Mouse (Mus musculus) midbrain, embryonic 14.5 days (tissue): ENCODE data around the gene Krt222. TPM values are rescaled to one million over a fixed set of nuclear protein-coding genes. Genes with fewer than 3 reads are reported as not detected.

Source experiments
- ATAC-seq: fragments of 200-750 bp; cut with Nextera tagmentation; 2 replicates; pipeline ENCODE4 v1.8.0; 2017; ENCODE audit warnings: moderate number of reproducible peaks, moderate library complexity; ENCODE audit not compliant: low FRiP score, low TSS enrichment
- DNase-seq: peaks from one replicate; pipeline ENCODE4 v3.0.0-alpha.2; 2015
- H3K27ac ChIP-seq: fragments of 300-500 bp; sonication (generic); replicated peaks from 2 replicates; pipeline ENCODE4 v1.5.1; 2014; ENCODE audit warnings: mild to moderate bottlenecking, low read depth, low read length, moderate library complexity
- H3K27me3 ChIP-seq: fragments of 300-500 bp; sonication (generic); 2 replicates; pipeline ENCODE4 v1.6.1; 2014; ENCODE audit warnings: low read length, control low read depth, mixed read lengths; ENCODE audit not compliant: control insufficient read depth, insufficient read depth
- H3K36me3 ChIP-seq: fragments of 300-500 bp; sonication (generic); 2 replicates; pipeline ENCODE4 v1.6.1; 2014; ENCODE audit warnings: low read length, control low read depth; ENCODE audit not compliant: control insufficient read depth, insufficient read depth
- H3K4me1 ChIP-seq: fragments of 300-500 bp; sonication (generic); 2 replicates; pipeline ENCODE4 v1.6.1; 2014; ENCODE audit warnings: mild to moderate bottlenecking, antibody characterized with exemption, low read length, control low read depth; ENCODE audit not compliant: control insufficient read depth, insufficient read depth
- H3K4me2 ChIP-seq: fragments of 300-500 bp; sonication (generic); 2 replicates; pipeline ENCODE4 v1.6.1; 2014; ENCODE audit warnings: mild to moderate bottlenecking, low read length, moderate library complexity
- H3K4me3 ChIP-seq: fragments of 300-500 bp; sonication (generic); replicated peaks from 2 replicates; pipeline ENCODE4 v1.5.1; 2014; ENCODE audit warnings: low read depth, low read length
- H3K9ac ChIP-seq: fragments of 300-500 bp; sonication (generic); replicated peaks from 2 replicates; pipeline ENCODE4 v1.6.1; 2014; ENCODE audit warnings: mild to moderate bottlenecking, low read length, moderate library complexity
- H3K9me3 ChIP-seq: fragments of 300-500 bp; sonication (generic); 2 replicates; pipeline ENCODE4 v1.6.1; 2016; ENCODE audit warnings: low read length, control low read depth, mixed read lengths; ENCODE audit not compliant: control insufficient read depth
- WGBS: fragments of 180-500 bp; shearing (Covaris S2); extraction: QIAGEN DNeasy Blood & Tissue Kit; methylation state at CpG from one replicate; pipeline ENCODE4 v1.1.7; 2014; 5-methylcytosine and 5-hydroxymethylcytosine counted together
- polyA plus RNA-seq: library from polyadenylated mRNA; unstranded; fragments of >200 nt; fragmentation: Nextera tagmentation; extraction: Ambion mirVana; gene quantifications from 2 replicates; pipeline ENCODE4 v1.2.1, GENCODE M21; 2014

Krt222 gene
- 4.1 and 6.9 TPM in 2 replicates for polyA plus RNA-seq

DNA sequence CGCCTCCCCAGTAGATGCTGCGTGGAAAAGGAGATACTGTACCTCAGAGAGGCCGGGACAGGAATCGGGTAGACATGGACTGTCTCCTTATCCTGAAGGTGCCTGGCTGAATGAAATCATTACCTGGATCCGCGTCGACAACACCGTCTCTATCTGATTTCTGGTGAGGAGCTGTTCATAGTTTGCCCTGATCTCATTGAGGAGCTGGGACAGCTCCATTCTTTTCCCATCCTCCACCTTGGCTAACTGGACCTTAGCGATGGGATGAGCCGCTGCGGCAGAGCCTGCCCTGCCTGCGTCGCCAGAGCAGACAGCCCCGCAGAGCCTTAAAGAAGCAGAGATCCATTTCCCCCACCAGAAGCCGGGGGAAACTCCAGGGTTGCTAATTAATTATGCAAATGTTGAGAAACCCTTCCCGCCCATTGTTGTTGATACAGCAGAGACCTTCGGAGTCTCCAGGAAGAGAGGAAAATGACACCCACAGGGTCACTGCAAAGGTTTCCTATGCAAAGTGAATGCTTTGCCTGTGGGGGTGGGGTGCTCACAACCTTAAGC, at the start of gene Krt222:
Krt222 (minus strand) TSS at position 266 of the 555 bp plus-strand sequence.
- ATAC-seq (no peak), DNase-seq (peak; percentile 65)
- H3K4me1 ChIP-seq, result no peaks in the 10 kb centered on the region
- H3K27ac ChIP-seq, result peak within 1 kb of the TSS; percentile 79
- H3K4me2 ChIP-seq, result peak within 1 kb of the TSS; percentile 52
- H3K4me3 ChIP-seq, result peak within 1 kb of the TSS; percentile 30
- H3K27me3 ChIP-seq, result no peaks in the 10 kb centered on the region
- peak within 1 kb of the TSS; percentile 46 for H3K9ac ChIP-seq
- H3K9me3 ChIP-seq, result no peaks in the 10 kb centered on the region
- H3K36me3 ChIP-seq, result no peaks in the 10 kb centered on the region
- 8% methylated on average over 17 of the region's 17 CpGs for WGBS

DNA sequence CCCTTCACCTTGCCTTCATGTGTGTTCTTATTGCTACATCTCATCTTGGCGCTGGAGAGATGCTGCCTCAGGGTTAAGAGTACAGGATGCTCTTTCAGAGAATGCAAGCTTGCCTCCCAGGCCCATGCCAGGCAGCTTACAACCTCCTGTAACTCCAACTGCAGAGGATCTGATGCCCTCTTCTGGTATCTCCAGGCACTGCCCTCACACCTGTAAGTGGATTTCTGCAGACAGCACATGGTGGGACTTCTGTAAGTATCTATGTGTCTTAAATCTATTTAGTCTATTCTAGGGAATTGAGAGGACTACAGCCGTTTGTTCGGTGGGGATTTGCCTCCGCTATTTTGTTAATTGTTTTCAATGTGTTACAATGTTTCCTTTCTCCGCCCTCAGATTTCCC, 49.0 kb upstream of the Krt222 start:
- H3K4me1 ChIP-seq, result no peaks in the 10 kb centered on the region
- 66% methylated on average over 5 of the region's 5 CpGs for WGBS
- no peaks in the 10 kb centered on the region for H3K36me3 ChIP-seq
- H3K27me3 ChIP-seq, result no peaks in the 10 kb centered on the region
- H3K4me3 ChIP-seq, result no peak overlapping the region
- no peak overlapping the region for H3K4me2 ChIP-seq
- no peak overlapping the region for H3K27ac ChIP-seq
- ATAC-seq (no peak), DNase-seq (peak; percentile 68)
- no peaks in the 10 kb centered on the region for H3K9me3 ChIP-seq
- H3K9ac ChIP-seq, result no peak overlapping the region

- Histone ChIP-seq H3K4me1 (peaks cover 4% of the 10 kb centered on the region; the same call in 1 of the 2 replicates), H3K27ac (no peak within 1 kb of the TSS), H3K4me2 (no peak within 1 kb of the TSS), H3K36me3 (no peaks in the 10 kb centered on the region), H3K9ac (no peak within 1 kb of the TSS), H3K4me3 (no peak within 1 kb of the TSS), H3K27me3 (no peaks in the 10 kb centered on the region), H3K9me3 (no peaks in the 10 kb centered on the region)
- DNase-seq, result no peak
- ATAC-seq, result no peak
- 51% methylated on average over 11 of the region's 11 CpGs for WGBS
These were observed 41.0 kb upstream of the Krt222 start, which contains the start of gene Krt24 for GRCm38 (mm10) chr11:99284833-99285312. Gene Krt24, minus strand, starts transcription at chr11:99285262.

DNA sequence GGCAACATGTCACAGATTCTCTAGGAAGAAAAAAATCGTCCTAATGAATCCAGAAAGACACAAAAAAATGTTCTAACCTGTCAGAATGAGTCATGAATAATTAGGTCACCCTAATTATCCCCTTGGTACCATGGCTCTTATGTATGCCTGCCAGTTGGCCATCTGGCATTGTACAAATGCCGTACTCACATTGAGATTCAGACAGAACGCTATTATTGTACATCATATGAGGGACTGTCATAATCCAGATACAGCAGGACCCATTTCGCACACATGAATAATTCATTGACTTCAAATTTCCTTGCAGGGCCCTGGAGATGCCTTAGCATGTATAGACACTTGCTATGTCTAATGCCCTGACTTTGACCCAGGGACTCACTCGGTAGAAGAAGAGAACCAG, 40.1 kb upstream of the Krt222 start:
- no peaks in the 10 kb centered on the region for H3K9me3 ChIP-seq
- H3K4me1 ChIP-seq, result peaks cover 4% of the 10 kb centered on the region; the same call in 1 of the 2 replicates
- no peak overlapping the region for H3K27ac ChIP-seq
- no peaks in the 10 kb centered on the region for H3K36me3 ChIP-seq
- 60% methylated on average over 5 of the region's 5 CpGs for WGBS
- H3K9ac ChIP-seq, result no peak overlapping the region
- no peak overlapping the region for H3K4me2 ChIP-seq
- DNase-seq, result peak; percentile 14
- no peak overlapping the region for H3K4me3 ChIP-seq
- no peaks in the 10 kb centered on the region for H3K27me3 ChIP-seq
- no peak for ATAC-seq

DNA sequence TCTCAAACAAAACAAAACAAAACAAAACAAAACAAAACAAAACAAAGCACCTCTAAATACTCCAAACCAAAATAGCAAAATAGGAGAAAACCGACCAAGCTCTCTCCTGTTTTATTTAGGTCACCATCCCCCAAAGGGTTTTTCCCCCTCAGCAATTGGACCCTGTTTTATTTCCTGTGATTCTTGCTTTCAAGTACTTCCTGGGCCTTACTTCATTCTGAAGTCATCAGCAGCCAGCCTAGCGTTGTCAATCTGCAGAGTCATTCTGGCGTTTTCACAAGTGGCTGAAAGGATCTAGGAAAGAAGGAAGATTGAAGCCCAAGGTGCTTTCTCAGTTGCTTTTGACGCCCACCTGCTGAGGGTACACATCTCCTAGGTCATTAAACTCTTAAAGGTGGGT, 39.4 kb upstream of the Krt222 start:
- no peaks in the 10 kb centered on the region for H3K9me3 ChIP-seq
- no peaks in the 10 kb centered on the region for H3K36me3 ChIP-seq
- no peak overlapping the region for H3K9ac ChIP-seq
- H3K4me3 ChIP-seq, result no peak overlapping the region
- DNase-seq (no peak), ATAC-seq (no peak)
- WGBS, result 66% methylated on average over 4 of the region's 4 CpGs
- peaks cover 4% of the 10 kb centered on the region; the same call in 1 of the 2 replicates for H3K4me1 ChIP-seq
- no peaks in the 10 kb centered on the region for H3K27me3 ChIP-seq
- H3K27ac ChIP-seq, result no peak overlapping the region
- H3K4me2 ChIP-seq, result no peak overlapping the region

- H3K4me2 ChIP-seq, result no peak overlapping the region
- H3K9me3 ChIP-seq, result no peaks in the 10 kb centered on the region
- no peak overlapping the region for H3K9ac ChIP-seq
- ATAC-seq, result no peak
- H3K36me3 ChIP-seq, result no peaks in the 10 kb centered on the region
- no peak overlapping the region for H3K27ac ChIP-seq
- H3K4me3 ChIP-seq, result no peak overlapping the region
- DNase-seq, result no peak
- H3K27me3 ChIP-seq, result no peaks in the 10 kb centered on the region
- H3K4me1 ChIP-seq, result peaks cover 4% of the 10 kb centered on the region; the same call in 1 of the 2 replicates
- 72% methylated on average over 9 of the region's 9 CpGs for WGBS
These were observed 37.2 kb upstream of the Krt222 start for GRCm38 (mm10) chr11:99281116-99281515.

DNA sequence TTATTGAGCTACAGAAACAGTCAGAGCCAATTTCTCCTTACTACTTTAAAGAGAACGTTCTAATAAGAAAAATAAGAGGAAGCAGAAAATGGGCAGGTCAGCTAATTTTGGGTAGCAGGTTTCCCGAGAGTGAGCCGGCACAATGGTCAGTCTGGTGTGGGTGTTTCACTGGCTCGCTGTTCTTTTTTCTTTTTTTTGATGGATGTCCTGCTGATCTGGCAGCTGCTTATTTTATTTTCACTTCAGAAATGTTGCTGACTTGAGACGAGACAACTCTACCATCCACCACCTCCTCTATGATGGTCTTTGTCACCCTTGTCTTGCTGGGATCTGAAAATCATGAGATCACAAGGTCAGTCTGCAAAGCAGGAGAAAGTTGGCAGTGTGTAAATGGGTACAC, 36.1 kb upstream of the Krt222 start:
- H3K4me2 ChIP-seq, result no peak overlapping the region
- no peak overlapping the region for H3K4me3 ChIP-seq
- no peaks in the 10 kb centered on the region for H3K36me3 ChIP-seq
- H3K9ac ChIP-seq, result no peak overlapping the region
- H3K27me3 ChIP-seq, result no peaks in the 10 kb centered on the region
- no peaks in the 10 kb centered on the region for H3K9me3 ChIP-seq
- peaks cover 4% of the 10 kb centered on the region; the same call in 1 of the 2 replicates for H3K4me1 ChIP-seq
- no peak overlapping the region for H3K27ac ChIP-seq
- WGBS, result 76% methylated on average over 5 of the region's 5 CpGs
- ATAC-seq (no peak), DNase-seq (no peak)

GRCm38 (mm10) chr11:99276786-99277185, 32.9 kb upstream of the Krt222 start:
- ATAC-seq (no peak), DNase-seq (no peak)
- no peak overlapping the region for H3K9ac ChIP-seq
- H3K27me3 ChIP-seq, result no peaks in the 10 kb centered on the region
- H3K9me3 ChIP-seq, result no peaks in the 10 kb centered on the region
- H3K4me2 ChIP-seq, result no peak overlapping the region
- no peak overlapping the region for H3K4me3 ChIP-seq
- H3K4me1 ChIP-seq, result no peaks in the 10 kb centered on the region
- no peaks in the 10 kb centered on the region for H3K36me3 ChIP-seq
- no peak overlapping the region for H3K27ac ChIP-seq
- 74% methylated on average over 7 of the region's 7 CpGs for WGBS

- no peak overlapping the region for H3K4me2 ChIP-seq
- WGBS, result 78% methylated on average over 6 of the region's 6 CpGs
- no peak for DNase-seq
These were observed 31.7 kb upstream of the Krt222 start for GRCm38 (mm10) chr11:99275624-99276023.

More at GRCm38 (mm10) chr11:99275624-99276023, 31.7 kb upstream of the Krt222 start:
- no peak overlapping the region for H3K4me3 ChIP-seq
- H3K36me3 ChIP-seq, result no peaks in the 10 kb centered on the region
- H3K27me3 ChIP-seq, result no peaks in the 10 kb centered on the region
- no peak overlapping the region for H3K27ac ChIP-seq
- H3K9me3 ChIP-seq, result no peaks in the 10 kb centered on the region
- H3K9ac ChIP-seq, result no peak overlapping the region
- no peaks in the 10 kb centered on the region for H3K4me1 ChIP-seq
- ATAC-seq, result no peak
